Mouse (Mus musculus) thymus, adult 2 months (tissue): ENCODE data around the gene Papss2.

Experiments
- CTCF ChIP-seq: fragments of 200-500 bp; IDR thresholded peaks from 2 replicates; pipeline ENCODE4 v1.5.1; 2012; ENCODE audit warnings: mild to moderate bottlenecking, control low read depth, low read length, moderate library complexity, borderline replicate concordance; ENCODE audit not compliant: control insufficient read depth, poor library complexity, insufficient read depth; ENCODE audit errors: extremely low read depth
- POLR2A ChIP-seq: fragments of 200-500 bp; IDR thresholded peaks from 2 replicates; pipeline ENCODE4 v1.6.1; 2012; ENCODE audit warnings: mild to moderate bottlenecking, low read length, control low read depth, moderate library complexity; ENCODE audit not compliant: control insufficient read depth, poor library complexity, insufficient read depth; ENCODE audit errors: extremely low read depth

- TF ChIP-seq CTCF (no peak), POLR2A (no peak)
Observed at GRCm38 (mm10) chr19:32555257-32555656, 40.3 kb upstream of the Papss2 start.
